Mouse (Mus musculus) embryonic facial prominence, embryonic 13.5 days (tissue): ENCODE data around the gene Gm10234. TPM values are rescaled to one million over a fixed set of nuclear protein-coding genes. Genes with fewer than 3 reads are reported as not detected.

Source experiments
- polyA plus RNA-seq: library from polyadenylated mRNA; unstranded; fragments of >200 nt; fragmentation: Nextera tagmentation; extraction: Ambion mirVana; gene quantifications from 2 replicates; pipeline ENCODE4 v1.2.1, GENCODE M21; 2015

Gene Gm10234
- polyA plus RNA-seq, 1 experiment from 2014 or later: not detected

Other genes starting within 250 kb of the Gm10234 start
- gene Kbtbd8, start 204.9 kb upstream of the Gm10234 start, polyA plus RNA-seq: 2.8 and 2.9 TPM in 2 replicates